In the genomic region with DNA sequence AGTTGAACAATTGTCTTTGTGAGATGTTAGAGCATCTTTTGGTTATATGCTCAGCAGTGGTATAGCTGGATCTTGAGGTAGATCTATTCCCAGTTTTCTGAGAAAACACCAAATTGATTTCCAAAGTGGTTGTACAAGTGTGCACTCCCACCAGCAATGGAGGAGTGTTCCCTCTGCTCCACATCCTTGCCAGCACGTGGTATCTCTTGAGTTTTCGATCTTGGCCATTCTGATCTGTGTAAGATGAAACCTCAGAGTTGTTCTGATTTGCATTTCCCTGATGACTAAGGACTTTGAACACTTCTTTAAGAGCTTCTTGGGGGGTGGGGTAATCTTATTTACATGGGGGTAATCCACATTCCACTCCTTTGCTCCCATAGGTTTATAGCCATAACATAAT, we compare ENCODE assay signal across 18 mouse cellular contexts. TPM values are rescaled to one million over a fixed set of nuclear protein-coding genes. Genes with fewer than 3 reads are reported as not detected.
DNase-seq lines count a peak whose midpoint lies in the region; TF ChIP-seq lines count a peak whose summit lies in the region.
"Had no signal": no experiment of that assay in that cellular context is flagged by ENCODE, and none has a peak within 500 bp of the region (broad histone marks: within the 10 kb centered on the region; RNA-seq: fewer than 3 reads in every experiment).

No protein-coding gene starts in this region.

- TF ChIP-seq CTCF in C2C12 (IDR thresholded peaks at IDR 0.05; ENCODE audit: control insufficient read depth, insufficient read depth, insufficient read length), result no peak
- no peak for TF ChIP-seq CTCF in CH12.LX (conservative IDR thresholded peaks at IDR 0.05 in 1 of 2, IDR thresholded peaks at IDR 0.05 in 1 of 2; ENCODE audit: low read depth in 2 of 2, low read length in 2 of 2)

- DNase-seq in CH12.LX (ENCODE audit: extremely low read depth), result no peak
- no peak for DNase-seq in embryo, embryonic 10.5 days (ENCODE audit: low spot score)
- DNase-seq in kidney, postnatal 25 days, result no peak
- DNase-seq: adrenal gland, adult 2 months; adrenal gland, adult 8-10 months; adrenal gland, postnatal 10 days; adrenal gland, postnatal 14 days; adrenal gland, postnatal 25 days; adrenal gland, postnatal 36 days; B cell, adult 2 months; cerebellum, adult 11 months; cerebellum, adult 11-12 months; cerebellum, adult 18-20 months; cerebellum, adult 2 months; cerebellum, adult 8-10 months had no signal

- 0 out of 2 replicates have a peak, but pooled peaks have one; percentile 25 for TF ChIP-seq EP300 in CH12.LX (IDR thresholded peaks at IDR 0.05; ENCODE audit: low read length)

- in situ Hi-C loops in CH12.LX (cut with MboI; ENCODE audit: low pct_ligation_motif_present, low pct_unique_long_range_greater_than_20kb, low sequenced_read_pairs), result loop anchor here (25.0 kb wide), 1 partner anchor 197 kb away; the partner anchor contains the start of gene Ttc39b

- no peaks in the 10 kb centered on the region for H3K79me2 ChIP-seq in C2C12 (ENCODE audit: control insufficient read depth, insufficient read depth)
- no peaks in the 10 kb centered on the region for H3K79me2 ChIP-seq in CH12.LX (replicated peaks; ENCODE audit: control insufficient read depth, extremely low read depth, insufficient read depth, poor library complexity, severe bottlenecking)

- peak overlapping the region; percentile 38; the same call in 1 of the 2 replicates for H3K4me2 ChIP-seq in CH12.LX (ENCODE audit: insufficient read depth, low read depth, poor library complexity, severe bottlenecking)

- peaks cover 9 to 38% of the 10 kb centered on the region in 2 experiments for H3K4me1 ChIP-seq in CH12.LX (ENCODE audit: control insufficient read depth in 1 of 2, insufficient read depth in 2 of 2)

- H3K36me3 ChIP-seq in C2C12 (ENCODE audit: control insufficient read depth, insufficient read depth) (no peaks in the 10 kb centered on the region), CH12.LX (replicated peaks in 1 of 2; ENCODE audit: control insufficient read depth in 1 of 2, insufficient read depth in 1 of 2, low read length in 1 of 2) (no peaks in the 10 kb centered on the region)
- H3K36me3 ChIP-seq: G1E had no signal

- H3K27ac ChIP-seq in CH12.LX (ENCODE audit: insufficient read depth, low read depth), result no peak overlapping the region

- H3K79me3 ChIP-seq in C2C12 (ENCODE audit: low read depth), result no peaks in the 10 kb centered on the region

- no peak for TF ChIP-seq RAD21 in CH12.LX (IDR thresholded peaks at IDR 0.05; ENCODE audit: low read depth, low read length)

- H3K4me3 ChIP-seq in C2C12 (ENCODE audit: insufficient read depth, poor library complexity, severe bottlenecking), result no peak overlapping the region
- no peak overlapping the region for H3K4me3 ChIP-seq in CH12.LX (replicated peaks in 1 of 3; ENCODE audit: low read depth in 2 of 3, low read length in 2 of 3, poor library complexity in 1 of 3)

- H3K27me3 ChIP-seq in C2C12 (ENCODE audit: control insufficient read depth, insufficient read depth, insufficient read length), result no peaks in the 10 kb centered on the region
- H3K27me3 ChIP-seq in CH12.LX (replicated peaks), result no peaks in the 10 kb centered on the region
- H3K27me3 ChIP-seq: Patski had no signal

- no peak overlapping the region for H3ac ChIP-seq in C2C12 (ENCODE audit: control insufficient read depth, insufficient read length, low read depth)

- H3K9ac ChIP-seq in CH12.LX (ENCODE audit: insufficient read depth, low read depth), result no peak overlapping the region

- dilution Hi-C loops in CH12.LX (cut with MboI; ENCODE audit: extremely low pct_ligation_motif_present, extremely low pct_unique_long_range_greater_than_20kb, low sequenced_read_pairs), result no loop called here

- TF ChIP-seq POLR2A in CH12.LX (IDR thresholded peaks at IDR 0.05; ENCODE audit: low read depth, low read length), result no peak

- H3K9me3 ChIP-seq in CH12.LX (replicated peaks; ENCODE audit: low read length), result no peaks in the 10 kb centered on the region
- H3K9me3 ChIP-seq: G1E had no signal

TF ChIP-seq in C2C12, 6 proteins besides CTCF, POLR2A, EP300 and RAD21:
- TF ChIP-seq USF1 (IDR thresholded peaks at IDR 0.05; ENCODE audit: low read depth), result peak; percentile 26
- no peak for TF ChIP-seq MYOD1 (IDR thresholded peaks at IDR 0.05; ENCODE audit: control insufficient read depth, insufficient read length, low read depth)
- no peak for TF ChIP-seq FOSL1 (IDR thresholded peaks at IDR 0.05; ENCODE audit: insufficient read depth, low read length, poor library complexity, severe bottlenecking)
- TF ChIP-seq MAX (IDR thresholded peaks at IDR 0.05), result no peak
- no peak for TF ChIP-seq CEBPB (IDR thresholded peaks at IDR 0.05; ENCODE audit: low read depth)
- no peak for TF ChIP-seq MYOG (IDR thresholded peaks at IDR 0.05; ENCODE audit: control insufficient read depth, extremely low read depth, insufficient read length)

TF ChIP-seq in CH12.LX, 34 proteins besides CTCF, POLR2A, EP300 and RAD21:
- TF ChIP-seq MAX (IDR thresholded peaks at IDR 0.05; ENCODE audit: low read length) (peak; percentile 70), MYC (IDR thresholded peaks at IDR 0.05; ENCODE audit: low read depth, low read length) (peak; percentile 56; the same call in 1 of the 2 replicates), MAFK (IDR thresholded peaks at IDR 0.05; ENCODE audit: insufficient replicate concordance, low read length) (0 out of 2 replicates have a peak, but pooled peaks have one; percentile 17), USF2 (conservative IDR thresholded peaks at IDR 0.05; ENCODE audit: low read depth, low read length) (no peak)

RNA-seq across cellular contexts. Expression of gene Ccdc171, which starts 15.7 kb away (rescaled TPM):
- polyA plus RNA-seq in C2C12 (2012; fragmentation: generic; extraction: Trizol) (0.37 TPM), CH12.LX (2012; ENCODE audit: insufficient read length, low read depth) (2.2 and 2.3 TPM in 2 replicates)
- total RNA-seq in CH12.LX (2012; rRNA removed) (1.1 and 1.5 TPM in 2 replicates), CH12.LX (2014; rRNA removed) (0.93 and 1.4 TPM in 2 replicates)

RNA-seq across cellular contexts. Expression of gene Psip1, which starts 23.3 kb away (rescaled TPM):
- 34.0 TPM for polyA plus RNA-seq in C2C12 (2012; fragmentation: generic; extraction: Trizol)
- total RNA-seq in CH12.LX (2012; rRNA removed), result 61.7 and 67.5 TPM in 2 replicates
- 107 and 114 TPM in 2 replicates for total RNA-seq in CH12.LX (2014; rRNA removed)
- polyA plus RNA-seq in CH12.LX (2012; ENCODE audit: insufficient read length, low read depth), result 143 and 157 TPM in 2 replicates
